Mouse (Mus musculus): ENCODE data around the gene Rtf1.
A peak's percentile ranks its signal among the peaks of the same experiment; 100 is the strongest.

The Rtf1 gene

GRCm38 (mm10) chr2:119737124-119737523 is 62.3 kb downstream of the Rtf1 start:
- DNase-seq: no peak

- DNase-seq: no peak
Observed at GRCm38 (mm10) chr2:119740567-119740966, 65.7 kb downstream of the Rtf1 start.

GRCm38 (mm10) chr2:119741581-119742411 is 66.9 kb downstream of the Rtf1 start, which contains the start of gene Itpka:
Itpka (plus strand) TSS chr2:119742337.
- DNase-seq: peak; percentile 83

- DNase-seq: peak; percentile 79
Observed at GRCm38 (mm10) chr2:119742461-119743175, 67.8 kb downstream of the Rtf1 start.

- peak; percentile 50 for DNase-seq
Observed at GRCm38 (mm10) chr2:119743176-119743807, 68.4 kb downstream of the Rtf1 start.

GRCm38 (mm10) chr2:119743808-119744162 is 68.9 kb downstream of the Rtf1 start:
- peak; percentile 25 for DNase-seq

- DNase-seq: peak; percentile 46
Observed at GRCm38 (mm10) chr2:119744163-119745111, 69.6 kb downstream of the Rtf1 start.

GRCm38 (mm10) chr2:119745281-119745680 is 70.4 kb downstream of the Rtf1 start:
- DNase-seq: no peak

- DNase-seq: no peak
Observed at GRCm38 (mm10) chr2:119747554-119747953, 72.7 kb downstream of the Rtf1 start.

- DNase-seq: no peak
Observed at GRCm38 (mm10) chr2:119749260-119749659, 74.4 kb downstream of the Rtf1 start.

GRCm38 (mm10) chr2:119757601-119758100 is 82.8 kb downstream of the Rtf1 start:
- DNase-seq: peak; percentile 49

- DNase-seq: peak; percentile 62
Observed at GRCm38 (mm10) chr2:119758101-119758843, 83.4 kb downstream of the Rtf1 start.

- peak; percentile 71 for DNase-seq
Observed at GRCm38 (mm10) chr2:119758844-119759835, 84.3 kb downstream of the Rtf1 start.

GRCm38 (mm10) chr2:119760251-119760650 is 85.4 kb downstream of the Rtf1 start, which contains the start of gene Ltk:
Ltk (minus strand) TSS chr2:119760431.
- no peak for DNase-seq

GRCm38 (mm10) chr2:119762276-119762675 is 87.4 kb downstream of the Rtf1 start:
- no peak for DNase-seq

- DNase-seq: no peak
Observed at GRCm38 (mm10) chr2:119763924-119764323, 89.1 kb downstream of the Rtf1 start.

GRCm38 (mm10) chr2:119767246-119767645 is 92.4 kb downstream of the Rtf1 start:
- peak; percentile 41 for DNase-seq
